Mouse (Mus musculus): ENCODE results near the gene Anapc11. TPM values are rescaled to one million over a fixed set of nuclear protein-coding genes. Genes with fewer than 3 reads are reported as not detected.
"Not testable (repeated sequence)": the region's sequence is repeated elsewhere in the genome, so short reads cannot be mapped to it uniquely, and the experiment has no call there.

Anapc11 gene
- polyA plus RNA-seq (2012; rRNA removed) = 112 and 116 TPM in 2 replicates

- DNase-seq (ENCODE audit: low spot score) = peak; percentile 89
Measured at GRCm38 (mm10) chr11:120598283-120598989, at the start of gene Anapc11, which contains the start of gene Alyref. Gene Anapc11, plus strand, starts transcription at chr11:120598421. Gene Alyref, minus strand, starts transcription at chr11:120598365.

- no peak for DNase-seq (ENCODE audit: low spot score)
Measured at GRCm38 (mm10) chr11:120548786-120549167, 49.4 kb upstream of the Anapc11 start.

GRCm38 (mm10) chr11:120549168-120549945 lies 48.9 kb upstream of the Anapc11 start, which contains the start of gene Mcrip1:
Gene Mcrip1, minus strand, starts transcription at chr11:120549727.
- peak; percentile 97 for DNase-seq (ENCODE audit: low spot score)

- no peak for DNase-seq (ENCODE audit: low spot score)
Measured at GRCm38 (mm10) chr11:120549986-120550809, 48.0 kb upstream of the Anapc11 start.

GRCm38 (mm10) chr11:120550810-120551440 lies 47.3 kb upstream of the Anapc11 start, which contains the start of gene Ppp1r27:
Gene Ppp1r27, minus strand, starts transcription at chr11:120551132.
- DNase-seq (ENCODE audit: low spot score) = no peak

GRCm38 (mm10) chr11:120552736-120553135 lies 45.5 kb upstream of the Anapc11 start:
- DNase-seq (ENCODE audit: low spot score) = no peak

GRCm38 (mm10) chr11:120554834-120555233 lies 43.4 kb upstream of the Anapc11 start:
- DNase-seq (ENCODE audit: low spot score) = no peak

GRCm38 (mm10) chr11:120555260-120555659 lies 43.0 kb upstream of the Anapc11 start:
- DNase-seq (ENCODE audit: low spot score) = no peak

- DNase-seq (ENCODE audit: low spot score) = not testable (repeated sequence)
Measured at GRCm38 (mm10) chr11:120558843-120559242, 39.4 kb upstream of the Anapc11 start.

- DNase-seq (ENCODE audit: low spot score) = no peak
Measured at GRCm38 (mm10) chr11:120560952-120561728, 37.1 kb upstream of the Anapc11 start.

- DNase-seq (ENCODE audit: low spot score) = no peak
Measured at GRCm38 (mm10) chr11:120562949-120563348, 35.3 kb upstream of the Anapc11 start.

- DNase-seq (ENCODE audit: low spot score) = no peak
Measured at GRCm38 (mm10) chr11:120565114-120565513, 33.1 kb upstream of the Anapc11 start.

GRCm38 (mm10) chr11:120568324-120568723 lies 29.9 kb upstream of the Anapc11 start:
- no peak for DNase-seq (ENCODE audit: low spot score)

- DNase-seq (ENCODE audit: low spot score) = no peak
Measured at GRCm38 (mm10) chr11:120571122-120571521, 27.1 kb upstream of the Anapc11 start.

GRCm38 (mm10) chr11:120571754-120572416 lies 26.3 kb upstream of the Anapc11 start:
- no peak for DNase-seq (ENCODE audit: low spot score)

GRCm38 (mm10) chr11:120572417-120572751 lies 25.8 kb upstream of the Anapc11 start:
- DNase-seq (ENCODE audit: low spot score) = no peak

GRCm38 (mm10) chr11:120572752-120573584 lies 25.3 kb upstream of the Anapc11 start, which contains the start of gene P4hb:
Gene P4hb, minus strand, starts transcription at chr11:120573253.
- DNase-seq (ENCODE audit: low spot score) = peak; percentile 99

- no peak for DNase-seq (ENCODE audit: low spot score)
Measured at GRCm38 (mm10) chr11:120573585-120574277, 24.5 kb upstream of the Anapc11 start.

- no peak for DNase-seq (ENCODE audit: low spot score)
Measured at GRCm38 (mm10) chr11:120574278-120574600, 24.0 kb upstream of the Anapc11 start.

All from urinary bladder, adult 2 months (tissue).